Mouse (Mus musculus): ENCODE measurements at regions not wholly inside any gene's neighbourhood (a gene's known extent, or its start where the extent isn't known, plus 50 kb on each side); places are given as distances from the start of the nearest gene placed in this dataset.

DNA sequence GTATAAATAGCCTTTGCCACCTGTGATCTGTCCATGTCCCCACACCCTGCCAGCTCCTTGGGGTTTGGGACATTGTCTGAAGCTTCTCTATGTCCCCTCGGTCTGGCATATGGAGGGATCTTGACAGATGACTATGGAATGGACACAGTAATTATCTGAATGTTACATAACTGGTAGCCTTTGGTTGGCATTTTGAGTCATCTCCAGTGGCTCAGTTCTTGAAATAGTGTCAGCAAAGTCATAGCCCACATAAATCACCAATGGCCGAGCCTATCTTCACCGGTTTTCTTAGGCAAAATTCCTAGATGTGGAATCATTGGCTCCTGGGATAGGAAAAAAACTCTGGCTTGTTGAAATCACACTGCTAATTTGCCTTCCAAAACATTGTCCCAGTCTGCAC is 67.3 kb upstream of the Ephb1 start:
- Histone ChIP-seq H3K4me3 (ENCODE audit: low read length) (no peak overlapping the region), H3K27me3 (ENCODE audit: insufficient read depth, low read length) (no peaks in the 10 kb centered on the region), H3K9ac (replicated peaks; ENCODE audit: low read length) (no peak overlapping the region), H3K9me3 (ENCODE audit: low read length) (peaks cover 2% of the 10 kb centered on the region; the same call in 1 of the 2 replicates), H3K4me2 (replicated peaks; ENCODE audit: low read depth, low read length) (no peak overlapping the region), H3K27ac (ENCODE audit: low read length) (no peak overlapping the region), H3K4me1 (ENCODE audit: insufficient read depth, low read length) (peaks cover 14% of the 10 kb centered on the region; the same call in 1 of the 2 replicates), H3K36me3 (ENCODE audit: insufficient read depth, low read length) (no peaks in the 10 kb centered on the region)
- WGBS = 78% methylated on average over 3 of the region's 3 CpGs
- ATAC-seq (ENCODE audit: low FRiP score, low TSS enrichment) = no peak

DNA sequence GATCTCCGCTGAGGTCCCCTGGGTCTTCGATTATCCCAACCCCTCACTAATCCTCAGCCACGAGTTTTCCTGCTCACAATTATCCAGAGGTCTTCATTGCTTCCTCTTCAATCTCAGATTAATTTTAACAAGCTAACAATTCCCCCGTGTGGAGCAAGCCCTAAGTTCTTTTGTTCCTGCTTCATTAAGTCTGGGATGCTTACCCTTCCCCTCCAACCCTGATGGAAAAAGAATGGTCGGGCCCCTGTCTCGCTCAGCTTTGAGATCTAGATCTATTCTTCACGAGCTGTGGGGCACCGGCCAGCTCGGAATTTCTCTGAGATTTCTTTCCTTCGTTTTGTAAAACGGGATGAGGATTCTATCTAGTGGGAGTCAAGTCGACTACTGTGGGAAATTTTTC is 65.7 kb upstream of the Ephb1 start:
- WGBS = 41% methylated on average over 12 of the region's 12 CpGs
- Histone ChIP-seq H3K9ac (replicated peaks; ENCODE audit: low read length) (no peak overlapping the region), H3K27ac (ENCODE audit: low read length) (no peak overlapping the region), H3K9me3 (ENCODE audit: low read length) (peaks cover 4% of the 10 kb centered on the region; the same call in 1 of the 2 replicates), H3K4me3 (ENCODE audit: low read length) (no peak overlapping the region), H3K27me3 (ENCODE audit: insufficient read depth, low read length) (no peaks in the 10 kb centered on the region), H3K36me3 (ENCODE audit: insufficient read depth, low read length) (no peaks in the 10 kb centered on the region), H3K4me1 (ENCODE audit: insufficient read depth, low read length) (peaks cover 14% of the 10 kb centered on the region; the same call in 1 of the 2 replicates), H3K4me2 (replicated peaks; ENCODE audit: low read depth, low read length) (no peak overlapping the region)
- no peak for ATAC-seq (ENCODE audit: low FRiP score, low TSS enrichment)

DNA sequence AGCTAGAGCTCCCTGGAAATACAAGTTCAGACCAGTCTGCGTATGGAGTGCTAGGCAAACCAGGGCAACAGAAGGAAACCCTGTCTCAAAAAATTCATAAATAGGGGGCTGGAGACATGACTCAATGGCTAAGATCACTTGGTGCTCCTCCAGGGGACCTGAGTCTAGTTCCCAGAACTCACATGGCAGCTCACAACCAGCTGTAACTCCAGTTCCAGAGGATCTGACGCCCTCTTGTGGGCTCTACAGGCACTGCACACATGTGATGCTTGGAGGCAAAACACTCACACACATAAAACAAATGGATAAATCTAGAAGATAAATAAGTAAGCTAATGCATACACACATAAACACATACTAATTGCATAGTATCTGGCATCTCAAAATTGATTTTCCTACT is 59.1 kb upstream of the Ephb1 start:
- 56% methylated on average over 2 of the region's 2 CpGs for WGBS

DNA sequence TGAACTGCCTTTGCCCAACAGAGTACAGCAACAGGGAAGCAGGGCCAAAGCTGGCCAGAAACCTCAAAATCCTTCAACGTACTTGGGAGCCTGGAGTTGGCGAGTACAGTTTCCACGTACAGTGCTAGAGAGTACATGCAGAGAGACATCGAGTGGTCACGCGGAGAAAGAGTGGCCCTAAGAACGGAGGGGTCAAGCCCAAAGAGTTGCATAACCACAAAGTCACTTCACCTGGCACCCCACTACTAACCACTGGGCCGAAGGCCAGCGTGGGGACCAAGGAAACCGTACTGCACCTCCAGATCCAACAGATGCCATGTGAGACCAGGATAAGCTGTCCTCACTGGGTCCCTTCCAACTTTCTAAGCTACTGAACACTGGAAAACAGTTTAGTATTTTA is 56.2 kb upstream of the Ephb1 start:
- Histone ChIP-seq H3K4me3 (ENCODE audit: low read length) (no peak overlapping the region), H3K4me2 (replicated peaks; ENCODE audit: low read depth, low read length) (no peak overlapping the region), H3K9me3 (ENCODE audit: low read length) (no peaks in the 10 kb centered on the region), H3K27me3 (ENCODE audit: insufficient read depth, low read length) (no peaks in the 10 kb centered on the region), H3K4me1 (ENCODE audit: insufficient read depth, low read length) (no peaks in the 10 kb centered on the region), H3K27ac (ENCODE audit: low read length) (no peak overlapping the region), H3K9ac (replicated peaks; ENCODE audit: low read length) (no peak overlapping the region), H3K36me3 (ENCODE audit: insufficient read depth, low read length) (no peaks in the 10 kb centered on the region)
- WGBS = 89% methylated on average over 10 of the region's 10 CpGs
- no peak for ATAC-seq (ENCODE audit: low FRiP score, low TSS enrichment)

More for the DNA sequence above, 59.1 kb upstream of the Ephb1 start:
- Histone ChIP-seq H3K4me2 (replicated peaks; ENCODE audit: low read depth, low read length) (no peak overlapping the region), H3K4me3 (ENCODE audit: low read length) (no peak overlapping the region), H3K9me3 (ENCODE audit: low read length) (peaks cover 4% of the 10 kb centered on the region; the same call in 1 of the 2 replicates), H3K4me1 (ENCODE audit: insufficient read depth, low read length) (no peaks in the 10 kb centered on the region), H3K27me3 (ENCODE audit: insufficient read depth, low read length) (no peaks in the 10 kb centered on the region), H3K36me3 (ENCODE audit: insufficient read depth, low read length) (no peaks in the 10 kb centered on the region), H3K9ac (replicated peaks; ENCODE audit: low read length) (no peak overlapping the region), H3K27ac (ENCODE audit: low read length) (no peak overlapping the region)
- ATAC-seq (ENCODE audit: low FRiP score, low TSS enrichment) = no peak

DNA sequence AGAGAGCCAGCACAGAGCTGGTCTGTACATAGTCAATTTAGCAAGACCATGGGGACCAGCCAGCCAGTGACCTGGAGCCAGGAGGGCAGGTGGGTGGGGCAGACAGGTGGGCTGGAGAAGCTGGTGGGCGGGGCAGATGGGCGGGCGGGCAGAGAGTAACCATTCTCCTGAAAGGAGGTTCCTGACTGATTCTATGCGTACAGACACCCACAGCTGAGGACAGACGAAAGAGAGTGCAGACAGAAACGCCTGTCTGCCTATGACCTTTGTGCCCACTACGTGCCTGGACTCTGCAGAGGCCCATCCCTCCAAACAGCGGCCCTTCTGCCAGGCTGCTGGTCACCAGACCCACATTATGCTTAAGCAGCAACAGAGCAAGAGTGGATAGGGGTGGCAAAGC is 51.5 kb upstream of the Ephb1 start:
- H3K4me3 ChIP-seq (ENCODE audit: low read length) = no peak overlapping the region
- H3K27me3 ChIP-seq (ENCODE audit: insufficient read depth, low read length) = peaks cover 3% of the 10 kb centered on the region; the same call in 1 of the 2 replicates
- H3K9ac ChIP-seq (replicated peaks; ENCODE audit: low read length) = no peak overlapping the region
- WGBS = 37% methylated on average over 8 of the region's 8 CpGs
- H3K4me1 ChIP-seq (ENCODE audit: insufficient read depth, low read length) = no peaks in the 10 kb centered on the region
- H3K9me3 ChIP-seq (ENCODE audit: low read length) = no peaks in the 10 kb centered on the region
- no peaks in the 10 kb centered on the region for H3K36me3 ChIP-seq (ENCODE audit: insufficient read depth, low read length)
- no peak overlapping the region for H3K27ac ChIP-seq (ENCODE audit: low read length)
- 0 out of 2 replicates have a peak overlapping the region, but pooled peaks have one; percentile 6 for H3K4me2 ChIP-seq (replicated peaks; ENCODE audit: low read depth, low read length)
- ATAC-seq (ENCODE audit: low FRiP score, low TSS enrichment) = peak; percentile 87
